Mouse (Mus musculus): ENCODE results near the gene Camsap3. TPM values are rescaled to one million over a fixed set of nuclear protein-coding genes. Genes with fewer than 3 reads are reported as not detected.

Gene Camsap3
- total and polyA plus RNA-seq, 3 experiments: 0.62 to 5.1 TPM; not detected in 1

Other genes with a start within 250 kb of the Camsap3 start
- 2.0 and 2.8 TPM in 2 replicates for gene A430078G23Rik, start 233.9 kb upstream of the Camsap3 start, total RNA-seq (2012; rRNA removed)
- gene A430078G23Rik, start 233.9 kb upstream of the Camsap3 start, polyA plus RNA-seq (2012; ENCODE audit: insufficient read depth in 1 of 2, insufficient read length in 2 of 2, low read depth in 1 of 2, low replicate concordance in 2 of 2, missing spikeins in 1 of 2): 1 to 10 TPM in 1 of 2 experiments, not detected in 1; 3.8 TPM
- gene Arhgef18, start 194.3 kb upstream of the Camsap3 start, total RNA-seq (2012; rRNA removed): 2.4 and 3.0 TPM in 2 replicates
- 1 to 10 TPM in 1 of 2 experiments, not detected in 1; 6.6 TPM for gene Arhgef18, start 194.3 kb upstream of the Camsap3 start, polyA plus RNA-seq (2012; ENCODE audit: insufficient read depth in 1 of 2, insufficient read length in 2 of 2, low read depth in 1 of 2, low replicate concordance in 2 of 2, missing spikeins in 1 of 2)
- 0.20 and 0.35 TPM in 2 replicates for gene Pex11g, start 119.6 kb upstream of the Camsap3 start, total RNA-seq (2012; rRNA removed)
- 1 to 10 TPM in 1 of 2 experiments, not detected in 1; 1.4 TPM for gene Pex11g, start 119.6 kb upstream of the Camsap3 start, polyA plus RNA-seq (2012; ENCODE audit: insufficient read depth in 1 of 2, insufficient read length in 2 of 2, low read depth in 1 of 2, low replicate concordance in 2 of 2, missing spikeins in 1 of 2)
- 0.12 TPM in 1 of 2 replicates, not detected in the other for gene Tex45, start 116.4 kb upstream of the Camsap3 start, total RNA-seq (2012; rRNA removed)
- gene Tex45, start 116.4 kb upstream of the Camsap3 start, polyA plus RNA-seq (2012; ENCODE audit: insufficient read depth in 1 of 2, insufficient read length in 2 of 2, low read depth in 1 of 2, low replicate concordance in 2 of 2, missing spikeins in 1 of 2): under 1 TPM in 1 of 2 experiments, not detected in 1; 0.06 TPM
- gene Zfp358, start 94.2 kb upstream of the Camsap3 start, total RNA-seq (2012; rRNA removed): 5.0 and 5.2 TPM in 2 replicates
- 10 to 100 TPM in 1 of 2 experiments, not detected in 1; 12.0 TPM for gene Zfp358, start 94.2 kb upstream of the Camsap3 start, polyA plus RNA-seq (2012; ENCODE audit: insufficient read depth in 1 of 2, insufficient read length in 2 of 2, low read depth in 1 of 2, low replicate concordance in 2 of 2, missing spikeins in 1 of 2)
- 15.2 and 18.0 TPM in 2 replicates for gene Mcoln1, start 86.8 kb upstream of the Camsap3 start, total RNA-seq (2012; rRNA removed)
- gene Mcoln1, start 86.8 kb upstream of the Camsap3 start, polyA plus RNA-seq (2012; ENCODE audit: insufficient read depth in 1 of 2, insufficient read length in 2 of 2, low read depth in 1 of 2, low replicate concordance in 2 of 2, missing spikeins in 1 of 2): 10 to 100 TPM in 1 of 2 experiments, not detected in 1; 47.6 TPM
- gene Pnpla6, start 71.9 kb upstream of the Camsap3 start, total RNA-seq (2012; rRNA removed): 7.6 and 8.6 TPM in 2 replicates
- gene Pnpla6, start 71.9 kb upstream of the Camsap3 start, polyA plus RNA-seq (2012; ENCODE audit: insufficient read depth in 1 of 2, insufficient read length in 2 of 2, low read depth in 1 of 2, low replicate concordance in 2 of 2, missing spikeins in 1 of 2): 10 to 100 TPM in 1 of 2 experiments, not detected in 1; 16.5 TPM
- gene C330021F23Rik, start 19.3 kb upstream of the Camsap3 start, total RNA-seq (2012; rRNA removed): 0.56 and 1.2 TPM in 2 replicates
- under 1 TPM in 1 of 2 experiments, not detected in 1; 0.53 TPM for gene C330021F23Rik, start 19.3 kb upstream of the Camsap3 start, polyA plus RNA-seq (2012; ENCODE audit: insufficient read depth in 1 of 2, insufficient read length in 2 of 2, low read depth in 1 of 2, low replicate concordance in 2 of 2, missing spikeins in 1 of 2)
- gene Xab2, start 34.0 kb downstream of the Camsap3 start, total RNA-seq (2012; rRNA removed): 60.6 and 68.1 TPM in 2 replicates
- 10 to 100 TPM; 54.8 to 90.4 TPM for gene Xab2, start 34.0 kb downstream of the Camsap3 start, polyA plus RNA-seq (2012; ENCODE audit: insufficient read depth in 1 of 2, insufficient read length in 2 of 2, low read depth in 1 of 2, low replicate concordance in 2 of 2, missing spikeins in 1 of 2)
- gene Pet100, start 34.3 kb downstream of the Camsap3 start, total RNA-seq (2012; rRNA removed): 52.8 and 58.7 TPM in 2 replicates
- 10 to 100 TPM in 1 of 2 experiments, not detected in 1; 64.2 TPM for gene Pet100, start 34.3 kb downstream of the Camsap3 start, polyA plus RNA-seq (2012; ENCODE audit: insufficient read depth in 1 of 2, insufficient read length in 2 of 2, low read depth in 1 of 2, low replicate concordance in 2 of 2, missing spikeins in 1 of 2)
- gene Pcp2, start 38.3 kb downstream of the Camsap3 start, total RNA-seq (2012; rRNA removed): 0.29 and 0.54 TPM in 2 replicates
- under 1 TPM in 1 of 2 experiments, not detected in 1; 0.35 TPM for gene Pcp2, start 38.3 kb downstream of the Camsap3 start, polyA plus RNA-seq (2012; ENCODE audit: insufficient read depth in 1 of 2, insufficient read length in 2 of 2, low read depth in 1 of 2, low replicate concordance in 2 of 2, missing spikeins in 1 of 2)
- 81.1 and 82.1 TPM in 2 replicates for gene Stxbp2, start 43.7 kb downstream of the Camsap3 start, total RNA-seq (2012; rRNA removed)
- gene Stxbp2, start 43.7 kb downstream of the Camsap3 start, polyA plus RNA-seq (2012; ENCODE audit: insufficient read depth in 1 of 2, insufficient read length in 2 of 2, low read depth in 1 of 2, low replicate concordance in 2 of 2, missing spikeins in 1 of 2): 100 to 1,000 TPM; 117 to 186 TPM
- 0.23 and 0.33 TPM in 2 replicates for gene Retn, start 68.5 kb downstream of the Camsap3 start, total RNA-seq (2012; rRNA removed)
- gene Retn, start 68.5 kb downstream of the Camsap3 start, polyA plus RNA-seq (2012; ENCODE audit: insufficient read depth in 1 of 2, insufficient read length in 2 of 2, low read depth in 1 of 2, low replicate concordance in 2 of 2, missing spikeins in 1 of 2): 1 to 10 TPM in 1 of 2 experiments, not detected in 1; 1.1 TPM
- gene Mcemp1, start 78.5 kb downstream of the Camsap3 start, total RNA-seq (2012; rRNA removed): not detected in 2 replicates
- not detected for gene Mcemp1, start 78.5 kb downstream of the Camsap3 start, polyA plus RNA-seq (2012; ENCODE audit: insufficient read depth in 1 of 2, insufficient read length in 2 of 2, low read depth in 1 of 2, low replicate concordance in 2 of 2, missing spikeins in 1 of 2)
- gene Fcor, start 85.1 kb downstream of the Camsap3 start, total RNA-seq (2012; rRNA removed): 0.59 TPM in 1 of 2 replicates, not detected in the other
- gene Fcor, start 85.1 kb downstream of the Camsap3 start, polyA plus RNA-seq (2012; ENCODE audit: insufficient read depth in 1 of 2, insufficient read length in 2 of 2, low read depth in 1 of 2, low replicate concordance in 2 of 2, missing spikeins in 1 of 2): under 1 TPM in 1 of 2 experiments, not detected in 1; 0.84 TPM
- 41.9 and 48.6 TPM in 2 replicates for gene Trappc5, start 89.0 kb downstream of the Camsap3 start, total RNA-seq (2012; rRNA removed)
- gene Trappc5, start 89.0 kb downstream of the Camsap3 start, polyA plus RNA-seq (2012; ENCODE audit: insufficient read depth in 1 of 2, insufficient read length in 2 of 2, low read depth in 1 of 2, low replicate concordance in 2 of 2, missing spikeins in 1 of 2): 10 to 100 TPM in 1 of 2 experiments, not detected in 1; 43.0 TPM
- not detected in 2 replicates for gene Fcer2a, start 106.9 kb downstream of the Camsap3 start, total RNA-seq (2012; rRNA removed)
- under 1 TPM in 1 of 2 experiments, not detected in 1; 0.07 TPM for gene Fcer2a, start 106.9 kb downstream of the Camsap3 start, polyA plus RNA-seq (2012; ENCODE audit: insufficient read depth in 1 of 2, insufficient read length in 2 of 2, low read depth in 1 of 2, low replicate concordance in 2 of 2, missing spikeins in 1 of 2)
- gene Clec4g, start 133.4 kb downstream of the Camsap3 start, total RNA-seq (2012; rRNA removed): not detected in 2 replicates
- gene Clec4g, start 133.4 kb downstream of the Camsap3 start, polyA plus RNA-seq (2012; ENCODE audit: insufficient read depth in 1 of 2, insufficient read length in 2 of 2, low read depth in 1 of 2, low replicate concordance in 2 of 2, missing spikeins in 1 of 2): not detected
- gene Cd209a, start 161.7 kb downstream of the Camsap3 start, total RNA-seq (2012; rRNA removed): not detected in 2 replicates
- not detected for gene Cd209a, start 161.7 kb downstream of the Camsap3 start, polyA plus RNA-seq (2012; ENCODE audit: insufficient read depth in 1 of 2, insufficient read length in 2 of 2, low read depth in 1 of 2, low replicate concordance in 2 of 2, missing spikeins in 1 of 2)